Mouse (Mus musculus): ENCODE data around the gene Arid3b.

Arid3b gene

GRCm38 (mm10) chr9:57748137-57748536 lies 88.5 kb downstream of the Arid3b start:
- no peak for DNase-seq (ENCODE audit: low spot score in 2 of 2)

GRCm38 (mm10) chr9:57747067-57747466 lies 89.5 kb downstream of the Arid3b start:
- DNase-seq (ENCODE audit: low spot score in 2 of 2): no peak

GRCm38 (mm10) chr9:57744462-57745091 lies 92.0 kb downstream of the Arid3b start:
- DNase-seq (ENCODE audit: low spot score in 2 of 2): no peak

All from urinary bladder, adult 18-20 months (tissue).